Mouse (Mus musculus) right cerebral cortex, postnatal 25 days (tissue): ENCODE measurements around the gene Card6.

ENCODE experiments used
- DNase-seq: peaks from one replicate; pipeline ENCODE4 v3.0.0; 2022

Gene Card6

DNA sequence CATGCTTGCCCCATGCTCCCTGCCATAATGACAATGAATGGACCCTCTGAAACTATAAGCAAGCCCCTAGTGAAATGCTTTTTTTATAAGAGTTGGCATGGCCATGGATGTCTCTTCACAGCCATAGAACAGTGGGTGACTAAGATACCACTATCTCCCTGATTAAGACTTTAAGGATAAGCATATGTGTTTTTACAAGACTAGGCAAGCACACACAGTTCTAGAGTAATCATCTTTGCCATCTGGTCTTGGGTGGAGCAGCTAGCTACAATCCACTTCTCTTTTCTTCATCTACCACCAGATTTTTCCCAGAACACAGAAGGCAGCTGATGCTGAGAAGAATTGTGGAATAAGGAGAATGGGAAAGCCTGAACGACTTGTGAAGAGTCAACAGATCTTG is 27.1 kb downstream of the Card6 start:
- DNase-seq = no peak

DNA sequence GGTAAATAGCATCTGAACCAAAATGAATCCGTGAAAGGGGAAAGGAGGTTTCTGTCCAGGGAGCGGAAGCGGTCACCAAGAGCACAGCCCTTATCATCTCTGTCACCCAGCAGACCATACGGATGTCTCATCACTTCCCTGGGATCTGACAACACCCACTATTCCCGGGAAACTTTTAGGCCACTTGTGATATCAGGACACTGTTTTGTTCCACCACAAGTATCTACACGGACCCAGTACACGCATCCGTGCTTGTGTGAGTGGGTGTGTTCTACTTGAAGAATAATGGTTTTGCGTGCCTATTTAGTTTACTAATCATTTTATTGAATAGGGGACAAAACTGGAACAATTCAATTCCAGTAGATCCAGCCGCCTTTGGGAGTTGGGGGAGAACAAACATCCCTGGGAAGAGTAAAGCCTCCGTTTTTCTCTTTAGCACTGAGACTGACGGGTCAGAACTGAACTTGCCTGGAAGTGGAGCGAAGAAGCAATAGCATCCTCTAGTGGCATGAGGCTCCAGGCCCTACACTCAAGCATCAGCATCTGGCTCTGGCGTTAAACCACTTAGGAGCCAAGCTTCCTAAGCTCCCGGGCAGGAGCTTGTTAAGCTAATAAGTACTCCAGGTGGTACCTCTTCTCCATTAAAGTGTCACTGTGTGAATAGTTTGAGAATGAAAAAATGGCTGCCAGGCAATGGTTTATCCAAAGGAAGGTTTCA is 39.4 kb downstream of the Card6 start:
- peak; percentile 49 for DNase-seq

DNA sequence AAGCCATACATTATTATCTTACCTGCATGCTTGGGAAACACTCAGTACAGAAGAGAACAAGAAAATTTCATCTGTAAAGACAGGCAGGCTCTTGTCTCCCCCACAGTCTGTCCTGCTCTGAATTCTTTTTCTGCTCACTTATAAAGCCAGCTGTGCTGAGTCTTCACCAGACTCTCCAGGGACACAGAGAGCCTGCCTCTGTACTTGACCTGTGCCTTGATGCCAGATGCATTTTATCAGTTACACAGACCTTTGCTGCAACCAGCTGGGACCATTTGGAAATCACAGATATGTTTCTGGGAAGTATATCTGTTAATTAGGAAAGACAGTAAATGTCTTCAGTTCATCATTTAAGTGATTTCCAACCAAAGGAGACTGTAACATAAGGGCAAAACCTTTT is 44.7 kb downstream of the Card6 start, which contains the start of gene C7:
Gene C7, minus strand, starts transcription at position 106 of the 400 bp plus-strand sequence.
- no peak for DNase-seq
